ENCODE assay signal across 8 mouse cellular contexts in the genomic region with DNA sequence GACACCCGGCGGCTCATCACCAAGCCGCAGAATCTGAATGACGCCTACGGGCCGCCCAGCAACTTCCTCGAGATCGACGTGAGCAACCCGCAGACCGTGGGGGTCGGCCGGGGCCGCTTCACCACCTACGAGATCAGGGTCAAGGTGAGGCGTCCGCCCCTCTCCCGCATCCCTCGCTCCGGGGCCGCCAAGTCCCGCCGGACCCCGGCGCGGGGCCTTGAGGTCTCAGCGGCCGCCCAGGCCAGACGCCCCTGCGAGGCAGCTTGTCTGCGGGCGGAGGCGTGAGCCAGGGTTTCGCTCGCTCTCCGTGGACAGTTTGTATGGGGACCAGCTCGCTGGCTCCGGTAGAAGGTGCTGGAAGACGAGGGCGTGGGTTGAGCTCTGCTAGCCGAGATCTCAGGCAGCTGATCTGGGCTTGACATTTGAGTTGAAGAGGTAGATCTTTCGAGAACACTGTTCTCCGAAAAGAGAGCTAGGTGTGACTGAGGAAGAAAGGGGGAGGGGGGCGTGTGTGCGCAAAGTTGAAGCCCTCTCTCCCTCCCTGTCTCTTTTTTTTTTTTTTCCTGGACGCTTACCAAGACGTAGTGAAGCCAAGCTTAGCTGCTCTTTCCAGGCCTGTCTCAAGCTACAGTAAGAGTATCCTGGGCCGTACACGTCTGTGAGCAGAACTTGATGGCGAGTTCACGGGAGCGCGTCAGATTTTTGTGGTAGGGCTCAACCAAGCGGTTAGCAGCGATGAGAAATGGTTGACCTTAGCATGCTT. TPM values are rescaled to one million over a fixed set of nuclear protein-coding genes. Genes with fewer than 3 reads are reported as not detected.
DNase-seq lines count a peak whose midpoint lies in the region; ATAC-seq and TF ChIP-seq lines count a peak whose summit lies in the region.

No protein-coding gene starts in this region.

- under 1% methylated on average over 54 of the region's 55 CpGs for WGBS in limb, embryonic 15.5 days
- under 1% methylated on average over 50 of the region's 55 CpGs for WGBS in midbrain, embryonic 15.5 days
- WGBS in stomach, embryonic 14.5 days = under 1% methylated on average over 55 of the region's 55 CpGs

- H3K4me2 ChIP-seq in limb, embryonic 15.5 days = peak overlapping the region; percentile 69
- H3K4me2 ChIP-seq in midbrain, embryonic 15.5 days = peak overlapping the region; percentile 85
- H3K4me2 ChIP-seq in stomach, embryonic 14.5 days (replicated peaks; ENCODE audit: low read depth, low read length) = peak overlapping the region; percentile 74

- no peak for TF ChIP-seq CTCF in cortical plate, adult 2 months (IDR thresholded peaks at IDR 0.05; ENCODE audit: extremely low read depth, insufficient read depth, low read length)

- peak overlapping the region; percentile 98 for H3K27ac ChIP-seq in cortical plate, adult 2 months (ENCODE audit: insufficient read depth, low read length)
- H3K27ac ChIP-seq in limb, embryonic 15.5 days = peak overlapping the region; percentile 99
- H3K27ac ChIP-seq in midbrain, embryonic 15.5 days = peak overlapping the region; percentile 98
- peak overlapping the region; percentile 98 for H3K27ac ChIP-seq in stomach, embryonic 14.5 days (ENCODE audit: low read length)

- H3K27me3 ChIP-seq in limb, embryonic 15.5 days = no peaks in the 10 kb centered on the region
- no peaks in the 10 kb centered on the region for H3K27me3 ChIP-seq in midbrain, embryonic 15.5 days (replicated peaks)
- no peaks in the 10 kb centered on the region for H3K27me3 ChIP-seq in stomach, embryonic 14.5 days (ENCODE audit: control insufficient read depth, insufficient read depth, low read length)

- no peaks in the 10 kb centered on the region; the same call in 1 of the 2 replicates for H3K4me1 ChIP-seq in cortical plate, adult 2 months (ENCODE audit: control insufficient read depth, insufficient read depth, low read length)
- H3K4me1 ChIP-seq in limb, embryonic 15.5 days = 0 out of 2 replicates have a peak, but pooled peaks cover 5% of the 10 kb centered on the region
- peaks cover 12% of the 10 kb centered on the region for H3K4me1 ChIP-seq in midbrain, embryonic 15.5 days
- no peaks in the 10 kb centered on the region; the same call in 1 of the 2 replicates for H3K4me1 ChIP-seq in stomach, embryonic 14.5 days (ENCODE audit: control insufficient read depth, insufficient read depth, low read length)

- peak overlapping the region; percentile 84 for H3K4me3 ChIP-seq in cortical plate, adult 2 months (ENCODE audit: insufficient read depth, low read length)
- H3K4me3 ChIP-seq in limb, embryonic 15.5 days = peak overlapping the region; percentile 94
- H3K4me3 ChIP-seq in midbrain, embryonic 15.5 days = peak overlapping the region; percentile 82
- H3K4me3 ChIP-seq in stomach, embryonic 14.5 days (ENCODE audit: low read depth, low read length) = peak overlapping the region; percentile 89

- peak; percentile 31 for DNase-seq in retina, postnatal 7 days (ENCODE audit: low read depth, low spot score)
- no peak for DNase-seq in retina, embryonic 14.5 days (ENCODE audit: low spot score)
- peak; percentile 18 to 21 for DNase-seq in gastrocnemius, adult 8-10 months (ENCODE audit: low spot score in 2 of 2)
- DNase-seq in kidney, adult 8-10 months = peak; percentile 54 to 63

- peak overlapping the region; percentile 93 for H3K9ac ChIP-seq in limb, embryonic 15.5 days
- peak overlapping the region; percentile 94 for H3K9ac ChIP-seq in midbrain, embryonic 15.5 days
- H3K9ac ChIP-seq in stomach, embryonic 14.5 days (replicated peaks; ENCODE audit: low read depth, low read length) = peak overlapping the region; percentile 89

- TF ChIP-seq POLR2A in cortical plate, adult 2 months (IDR thresholded peaks at IDR 0.05; ENCODE audit: extremely low read depth, insufficient read depth, low read length) = no peak

- no peaks in the 10 kb centered on the region for H3K9me3 ChIP-seq in limb, embryonic 15.5 days
- H3K9me3 ChIP-seq in midbrain, embryonic 15.5 days = no peaks in the 10 kb centered on the region
- H3K9me3 ChIP-seq in stomach, embryonic 14.5 days (ENCODE audit: control insufficient read depth, low read depth, low read length) = no peaks in the 10 kb centered on the region

- no peaks in the 10 kb centered on the region for H3K36me3 ChIP-seq in limb, embryonic 15.5 days
- no peaks in the 10 kb centered on the region for H3K36me3 ChIP-seq in midbrain, embryonic 15.5 days (replicated peaks)
- H3K36me3 ChIP-seq in stomach, embryonic 14.5 days (ENCODE audit: control insufficient read depth, insufficient read depth, low read length) = no peaks in the 10 kb centered on the region

- peak; percentile 23; the same call in 1 of the 2 replicates for ATAC-seq in limb, embryonic 15.5 days (ENCODE audit: insufficient number of reproducible peaks, low FRiP score, low TSS enrichment, low read depth)
- ATAC-seq in midbrain, embryonic 15.5 days (replicated peaks) = peak; percentile 68
- ATAC-seq in stomach, embryonic 14.5 days (ENCODE audit: insufficient number of reproducible peaks, insufficient read depth, low FRiP score, low read depth) = peak; percentile 34; the same call in 1 of the 2 replicates

RNA-seq across cellular contexts. Expression of a gene that starts 0.7 kb away (rescaled TPM):
- 385 and 435 TPM in 2 replicates for polyA plus RNA-seq in cortical plate, adult 2 months (2012; rRNA removed)
- total RNA-seq in gastrocnemius, adult 8-10 months (2022) = 100 to 1,000 TPM; 150 to 170 (median 157) TPM
- 331 and 359 TPM in 2 replicates for polyA plus RNA-seq in limb, embryonic 15.5 days (2015; fragmentation: Nextera tagmentation; extraction: Ambion mirVana)
- polyA plus RNA-seq in midbrain, embryonic 15.5 days (2015; fragmentation: Nextera tagmentation; extraction: Ambion mirVana) = 285 and 293 TPM in 2 replicates
- polyA plus RNA-seq in stomach, embryonic 14.5 days (2014; fragmentation: Nextera tagmentation; extraction: Ambion mirVana) = 301 and 311 TPM in 2 replicates

RNA-seq across cellular contexts. Expression of a gene that starts 24.2 kb away (rescaled TPM):
- 18.8 and 19.6 TPM in 2 replicates for polyA plus RNA-seq in cortical plate, adult 2 months (2012; rRNA removed)
- total RNA-seq in gastrocnemius, adult 8-10 months (2022) = 1 to 10 TPM; 7.2 to 9.5 (median 8.0) TPM
- 5.9 and 6.5 TPM in 2 replicates for polyA plus RNA-seq in limb, embryonic 15.5 days (2015; fragmentation: Nextera tagmentation; extraction: Ambion mirVana)
- polyA plus RNA-seq in midbrain, embryonic 15.5 days (2015; fragmentation: Nextera tagmentation; extraction: Ambion mirVana) = 7.4 and 8.2 TPM in 2 replicates
- 7.4 and 7.5 TPM in 2 replicates for polyA plus RNA-seq in stomach, embryonic 14.5 days (2014; fragmentation: Nextera tagmentation; extraction: Ambion mirVana)
